Mouse (Mus musculus) midbrain, embryonic 10.5 days (tissue): Measurements from ENCODE around the gene Atp13a1. TPM values are rescaled to one million over a fixed set of nuclear protein-coding genes. Genes with fewer than 3 reads are reported as not detected.
A peak's percentile ranks its signal among the peaks of the same experiment; 100 is the strongest.

Source experiments
- DNase-seq: peaks from one replicate; pipeline ENCODE4 v3.0.0-alpha.2; 2017; ENCODE audit warnings: low spot score
- H3K27ac ChIP-seq: fragments of 300-500 bp; sonication (generic); replicated peaks from 2 replicates; pipeline ENCODE4 v1.5.1; 2016; ENCODE audit warnings: mild to moderate bottlenecking
- H3K27me3 ChIP-seq: fragments of 300-500 bp; sonication (generic); 2 replicates; pipeline ENCODE4 v1.6.1; 2016; ENCODE audit warnings: low read depth, mild to moderate bottlenecking; ENCODE audit not compliant: poor library complexity, severe bottlenecking
- H3K36me3 ChIP-seq: fragments of 300-500 bp; sonication (generic); 2 replicates; pipeline ENCODE4 v1.6.1; 2016; ENCODE audit warnings: mild to moderate bottlenecking, moderate library complexity
- H3K4me1 ChIP-seq: fragments of 300-500 bp; sonication (generic); 2 replicates; pipeline ENCODE4 v1.6.1; 2016
- H3K4me3 ChIP-seq: fragments of 300-500 bp; sonication (generic); 2 replicates; pipeline ENCODE4 v1.5.1; 2016; ENCODE audit warnings: mild to moderate bottlenecking, moderate library complexity
- H3K9me3 ChIP-seq: fragments of 300-500 bp; sonication (generic); replicated peaks from 2 replicates; pipeline ENCODE4 v1.6.1; 2016; ENCODE audit warnings: mild to moderate bottlenecking
- WGBS: fragments of 180-500 bp; shearing (Covaris S2); methylation state at CpG from one replicate; pipeline ENCODE4 v1.1.7; 2016; 5-methylcytosine and 5-hydroxymethylcytosine counted together
- polyA plus RNA-seq: library from polyadenylated mRNA; unstranded; fragments of >200 nt; fragmentation: Nextera tagmentation; extraction: Ambion mirVana; gene quantifications from 2 replicates; pipeline ENCODE4 v1.2.1, GENCODE M21; 2016

The Atp13a1 gene
- polyA plus RNA-seq, 1 experiment from 2014 or later = 57.1 TPM

DNA sequence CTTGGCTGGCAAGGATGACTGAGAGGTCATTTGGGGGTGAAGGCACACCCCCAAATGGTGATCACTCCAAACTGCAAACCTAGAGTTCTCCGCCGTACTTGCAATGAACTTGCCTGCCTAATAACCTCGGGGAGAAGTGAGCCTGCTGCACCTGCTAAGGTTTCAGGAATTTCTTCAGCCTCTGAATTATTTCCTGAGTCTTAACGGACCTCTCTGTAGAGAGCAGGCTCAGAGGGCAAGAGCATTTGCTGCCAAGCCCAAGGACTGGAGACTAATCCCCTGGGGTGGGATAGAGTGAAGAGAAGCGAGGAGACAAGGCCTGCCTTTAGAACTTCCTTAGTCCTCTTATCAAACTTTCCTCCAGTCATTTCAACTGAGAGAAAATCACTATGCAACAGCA is 1.2 kb upstream of the Atp13a1 start:
- no peak overlapping the region for H3K27ac ChIP-seq
- no peak for DNase-seq
- WGBS = 72% methylated on average over 5 of the region's 5 CpGs
- peaks cover 23% of the 10 kb centered on the region for H3K36me3 ChIP-seq
- peaks cover 34% of the 10 kb centered on the region for H3K4me1 ChIP-seq
- H3K9me3 ChIP-seq = no peaks in the 10 kb centered on the region
- H3K4me3 ChIP-seq = peak overlapping the region; percentile 84
- no peaks in the 10 kb centered on the region for H3K27me3 ChIP-seq

GRCm38 (mm10) chr8:69790364-69790763 is 599 bp upstream of the Atp13a1 start:
- WGBS = 33% methylated on average over 11 of the region's 11 CpGs
- DNase-seq = no peak
- Histone ChIP-seq H3K4me3 (peak overlapping the region; percentile 84), H3K9me3 (no peaks in the 10 kb centered on the region), H3K36me3 (peaks cover 29% of the 10 kb centered on the region), H3K27me3 (no peaks in the 10 kb centered on the region), H3K4me1 (peaks cover 34% of the 10 kb centered on the region), H3K27ac (peak overlapping the region; percentile 96)

GRCm38 (mm10) chr8:69791415-69792068 is 579 bp downstream of the Atp13a1 start:
- H3K27me3 ChIP-seq = no peaks in the 10 kb centered on the region
- WGBS = under 1% methylated on average over 47 of the region's 48 CpGs

GRCm38 (mm10) chr8:69793666-69794065 is 2.7 kb downstream of the Atp13a1 start:
- Histone ChIP-seq H3K36me3 (peaks cover 62% of the 10 kb centered on the region), H3K4me3 (no peak overlapping the region), H3K27ac (no peak overlapping the region), H3K9me3 (no peaks in the 10 kb centered on the region), H3K4me1 (peaks cover 34% of the 10 kb centered on the region), H3K27me3 (no peaks in the 10 kb centered on the region)
- WGBS = 93% methylated on average over 4 of the region's 4 CpGs
- no peak for DNase-seq

More at GRCm38 (mm10) chr8:69791415-69792068, 579 bp downstream of the Atp13a1 start:
- Histone ChIP-seq H3K9me3 (no peaks in the 10 kb centered on the region), H3K27ac (peak overlapping the region; percentile 96), H3K4me3 (peak overlapping the region; percentile 84), H3K4me1 (peaks cover 34% of the 10 kb centered on the region), H3K36me3 (peaks cover 41% of the 10 kb centered on the region)
- no peak for DNase-seq

DNA sequence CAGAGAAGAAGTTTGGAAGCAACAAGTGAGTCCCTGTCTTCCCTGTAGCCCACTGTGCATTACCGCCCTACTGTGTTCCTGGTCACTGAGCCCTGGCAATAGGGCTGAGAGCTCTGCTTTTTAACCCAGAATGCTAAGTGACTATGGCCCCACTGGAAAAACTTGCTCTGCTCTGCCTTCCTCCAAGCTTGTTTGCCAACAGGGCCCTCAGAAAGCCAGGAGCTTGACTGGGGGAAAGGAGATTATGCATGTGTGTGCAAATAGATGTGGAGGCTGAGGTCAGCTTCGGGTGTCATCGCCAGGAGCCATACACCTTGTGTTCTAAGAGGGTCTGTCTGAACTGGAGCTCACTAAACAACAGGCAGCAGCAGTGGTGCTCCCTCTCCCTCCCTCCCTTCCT is 3.1 kb downstream of the Atp13a1 start:
- H3K27ac ChIP-seq = no peak overlapping the region
- WGBS = 92% methylated on average over 3 of the region's 3 CpGs

GRCm38 (mm10) chr8:69794901-69795300 is 3.9 kb downstream of the Atp13a1 start:
- DNase-seq = no peak
- Histone ChIP-seq H3K4me3 (no peak overlapping the region), H3K27ac (no peak overlapping the region), H3K4me1 (peaks cover 30% of the 10 kb centered on the region), H3K9me3 (no peaks in the 10 kb centered on the region), H3K36me3 (peaks cover 74% of the 10 kb centered on the region), H3K27me3 (no peaks in the 10 kb centered on the region)
- 96% methylated on average over 6 of the region's 6 CpGs for WGBS

More for the DNA sequence above, 3.1 kb downstream of the Atp13a1 start:
- H3K27me3 ChIP-seq = no peaks in the 10 kb centered on the region
- DNase-seq = no peak
- no peaks in the 10 kb centered on the region for H3K9me3 ChIP-seq
- H3K4me1 ChIP-seq = peaks cover 34% of the 10 kb centered on the region
- peaks cover 66% of the 10 kb centered on the region for H3K36me3 ChIP-seq
- H3K4me3 ChIP-seq = no peak overlapping the region

DNA sequence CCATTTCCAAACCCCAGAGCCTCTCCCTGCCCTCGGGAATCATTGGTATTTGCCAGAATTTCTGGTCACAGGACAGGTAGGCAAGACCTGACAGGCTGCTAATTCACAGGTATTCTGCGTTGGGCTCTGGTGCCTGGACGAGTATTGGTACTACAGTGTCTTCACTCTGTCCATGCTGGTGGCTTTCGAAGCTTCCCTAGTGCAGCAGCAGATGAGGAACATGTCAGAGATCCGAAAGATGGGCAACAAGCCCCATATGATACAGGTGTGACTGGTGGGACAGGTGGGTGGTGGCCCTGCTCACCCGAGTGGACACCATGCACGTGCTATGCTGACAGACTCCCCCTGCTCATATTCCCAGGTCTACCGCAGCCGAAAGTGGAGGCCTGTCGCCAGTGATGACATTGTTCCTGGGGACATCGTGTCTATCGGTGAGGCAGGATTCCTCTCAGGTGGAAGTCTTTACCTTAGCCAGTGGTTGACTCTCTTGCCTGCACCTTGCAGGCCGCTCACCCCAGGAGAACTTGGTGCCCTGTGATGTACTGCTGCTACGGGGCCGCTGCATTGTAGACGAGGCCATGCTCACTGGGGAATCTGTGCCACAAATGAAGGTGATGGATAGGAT is 5.9 kb downstream of the Atp13a1 start:
- Histone ChIP-seq H3K36me3 (peaks cover 94% of the 10 kb centered on the region), H3K4me3 (no peak overlapping the region), H3K4me1 (peaks cover 19% of the 10 kb centered on the region), H3K9me3 (no peaks in the 10 kb centered on the region), H3K27ac (no peak overlapping the region), H3K27me3 (no peaks in the 10 kb centered on the region)
- WGBS = 92% methylated on average over 16 of the region's 16 CpGs
- DNase-seq = no peak

- H3K36me3 ChIP-seq = peaks cover 100% of the 10 kb centered on the region
- no peak overlapping the region for H3K27ac ChIP-seq
- WGBS = 95% methylated on average over 10 of the region's 10 CpGs
- no peaks in the 10 kb centered on the region for H3K27me3 ChIP-seq
- DNase-seq = no peak
- H3K4me1 ChIP-seq = peaks cover 11% of the 10 kb centered on the region
- H3K9me3 ChIP-seq = no peaks in the 10 kb centered on the region
- H3K4me3 ChIP-seq = no peak overlapping the region
These were observed 6.7 kb downstream of the Atp13a1 start for GRCm38 (mm10) chr8:69797661-69798060.

GRCm38 (mm10) chr8:69799261-69799660 is 8.3 kb downstream of the Atp13a1 start:
- Histone ChIP-seq H3K27ac (no peak overlapping the region), H3K4me3 (no peak overlapping the region), H3K4me1 (no peaks in the 10 kb centered on the region; the same call in 1 of the 2 replicates), H3K27me3 (no peaks in the 10 kb centered on the region), H3K9me3 (no peaks in the 10 kb centered on the region), H3K36me3 (peaks cover 100% of the 10 kb centered on the region)
- WGBS = 91% methylated on average over 8 of the region's 8 CpGs
- DNase-seq = no peak

DNA sequence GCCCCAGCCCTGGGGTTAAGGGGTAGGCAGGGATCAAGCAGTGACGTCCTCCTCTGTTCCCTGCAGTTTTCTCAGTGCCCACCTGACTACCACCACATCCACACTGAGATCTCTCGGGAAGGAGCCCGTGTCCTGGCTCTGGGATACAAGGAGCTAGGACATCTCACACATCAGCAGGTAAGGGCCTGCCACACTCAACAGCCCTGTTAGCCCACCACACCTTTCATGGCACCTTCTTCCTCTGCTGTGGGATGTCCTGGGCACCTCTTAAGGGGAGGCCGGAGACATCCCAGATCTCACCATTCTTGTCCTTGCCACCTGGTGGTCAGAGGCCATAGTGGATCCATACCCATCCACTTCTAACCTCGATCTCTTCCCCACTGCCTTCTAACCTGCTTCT is 9.0 kb downstream of the Atp13a1 start:
- Histone ChIP-seq H3K27me3 (no peaks in the 10 kb centered on the region), H3K4me1 (no peaks in the 10 kb centered on the region), H3K4me3 (no peak overlapping the region), H3K36me3 (peaks cover 99% of the 10 kb centered on the region), H3K27ac (no peak overlapping the region), H3K9me3 (no peaks in the 10 kb centered on the region)
- DNase-seq = no peak
- 90% methylated on average over 5 of the region's 5 CpGs for WGBS

DNA sequence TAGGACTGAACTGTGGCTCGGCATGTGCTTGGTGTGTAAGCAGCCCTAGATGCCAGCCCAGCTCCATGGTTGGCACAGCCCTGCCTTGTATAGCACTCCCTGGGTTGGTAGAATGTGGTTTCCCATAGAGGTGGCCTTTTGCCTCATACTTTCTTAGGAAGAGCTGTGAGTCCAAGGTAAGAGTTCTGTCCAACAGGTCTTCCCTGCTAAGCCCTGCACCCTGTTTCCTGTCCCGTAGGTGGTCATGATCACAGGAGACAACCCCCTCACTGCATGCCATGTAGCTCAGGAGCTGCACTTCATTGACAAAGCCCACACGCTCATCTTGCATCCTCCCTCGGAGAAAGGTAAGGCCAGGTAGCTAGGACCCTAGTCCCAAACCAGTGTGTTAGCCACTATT is 10.8 kb downstream of the Atp13a1 start:
- Histone ChIP-seq H3K36me3 (peaks cover 99% of the 10 kb centered on the region), H3K9me3 (no peaks in the 10 kb centered on the region), H3K27ac (no peak overlapping the region), H3K4me1 (no peaks in the 10 kb centered on the region), H3K27me3 (no peaks in the 10 kb centered on the region), H3K4me3 (no peak overlapping the region)
- 94% methylated on average over 4 of the region's 4 CpGs for WGBS
- DNase-seq = no peak

DNA sequence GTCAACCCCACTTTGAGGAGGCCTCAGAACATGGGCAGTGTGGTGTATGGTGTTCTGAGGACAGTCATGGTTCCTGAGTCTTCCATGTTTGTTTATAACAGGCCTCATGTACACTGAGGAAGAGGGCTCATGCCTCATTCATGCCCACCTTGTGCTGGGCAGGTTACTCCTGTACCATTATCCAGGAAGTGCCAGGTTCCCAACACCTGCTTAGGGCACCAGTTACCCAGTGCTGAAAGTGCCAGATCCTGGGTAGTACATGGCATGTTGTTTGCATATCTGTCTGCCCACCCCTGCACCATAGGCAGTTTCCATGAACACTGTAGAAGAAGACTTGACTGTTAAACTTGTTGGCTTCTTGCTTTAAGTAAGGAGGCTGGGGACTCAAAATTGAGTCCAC is 11.3 kb downstream of the Atp13a1 start:
- H3K36me3 ChIP-seq = peaks cover 99% of the 10 kb centered on the region
- no peaks in the 10 kb centered on the region for H3K9me3 ChIP-seq
- no peak overlapping the region for H3K4me3 ChIP-seq
- no peak for DNase-seq
- no peaks in the 10 kb centered on the region for H3K4me1 ChIP-seq
- H3K27me3 ChIP-seq = no peaks in the 10 kb centered on the region
- H3K27ac ChIP-seq = no peak overlapping the region

- peaks cover 4% of the 10 kb centered on the region for H3K4me1 ChIP-seq
- H3K9me3 ChIP-seq = no peaks in the 10 kb centered on the region
- H3K36me3 ChIP-seq = peaks cover 99% of the 10 kb centered on the region
- H3K27me3 ChIP-seq = no peaks in the 10 kb centered on the region
- no peak for DNase-seq
- H3K4me3 ChIP-seq = no peak overlapping the region
- WGBS = 93% methylated on average over 7 of the region's 7 CpGs
- no peak overlapping the region for H3K27ac ChIP-seq
These were observed 12.4 kb downstream of the Atp13a1 start for GRCm38 (mm10) chr8:69803366-69803765.
